Mouse (Mus musculus) stomach, embryonic 16.5 days (tissue): ENCODE data around the gene Abhd12b. TPM values are rescaled to one million over a fixed set of nuclear protein-coding genes. Genes with fewer than 3 reads are reported as not detected.

Source experiments
- ATAC-seq: fragments of 200-750 bp; cut with Nextera tagmentation; 2 replicates; pipeline ENCODE4 v1.8.0; 2017; ENCODE audit warnings: moderate number of reproducible peaks, moderate TSS enrichment; ENCODE audit not compliant: insufficient read depth, low FRiP score
- H3K27ac ChIP-seq: fragments of 300-500 bp; sonication (generic); 2 replicates; pipeline ENCODE4 v1.5.1; 2014; ENCODE audit warnings: low read length
- H3K27me3 ChIP-seq: fragments of 300-500 bp; sonication (generic); 2 replicates; pipeline ENCODE4 v1.6.1; 2014; ENCODE audit warnings: low read length, control low read depth, mixed read lengths; ENCODE audit not compliant: control insufficient read depth, insufficient read depth
- H3K36me3 ChIP-seq: fragments of 300-500 bp; sonication (generic); 2 replicates; pipeline ENCODE4 v1.6.1; 2014; ENCODE audit warnings: low read length; ENCODE audit not compliant: control insufficient read depth, insufficient read depth
- H3K4me1 ChIP-seq: fragments of 300-500 bp; sonication (generic); 2 replicates; pipeline ENCODE4 v1.6.1; 2014; ENCODE audit warnings: low read length, control low read depth, mixed read lengths; ENCODE audit not compliant: control insufficient read depth, insufficient read depth
- H3K4me2 ChIP-seq: fragments of 300-500 bp; sonication (generic); 2 replicates; pipeline ENCODE4 v1.6.1; 2014; ENCODE audit warnings: low read depth, low read length, mixed read lengths
- H3K4me3 ChIP-seq: fragments of 300-500 bp; sonication (generic); replicated peaks from 2 replicates; pipeline ENCODE4 v1.5.1; 2014; ENCODE audit warnings: mild to moderate bottlenecking, low read length
- H3K9ac ChIP-seq: fragments of 300-500 bp; sonication (generic); 2 replicates; pipeline ENCODE4 v1.6.1; 2014; ENCODE audit warnings: low read length
- H3K9me3 ChIP-seq: fragments of 300-500 bp; sonication (generic); replicated peaks from 2 replicates; pipeline ENCODE4 v1.6.1; 2016; ENCODE audit warnings: low read length, control low read depth; ENCODE audit not compliant: control insufficient read depth
- WGBS: fragments of 180-500 bp; shearing (Covaris S2); extraction: QIAGEN DNeasy Blood & Tissue Kit; methylation state at CpG from one replicate; pipeline ENCODE4 v1.1.7; 2014; 5-methylcytosine and 5-hydroxymethylcytosine counted together
- polyA plus RNA-seq: library from polyadenylated mRNA; unstranded; fragments of >200 nt; fragmentation: Nextera tagmentation; extraction: Ambion mirVana; gene quantifications from 2 replicates; pipeline ENCODE4 v1.2.1, GENCODE M21; 2015

The Abhd12b gene
- polyA plus RNA-seq, 1 experiment from 2014 or later, result 0.14 TPM

DNA sequence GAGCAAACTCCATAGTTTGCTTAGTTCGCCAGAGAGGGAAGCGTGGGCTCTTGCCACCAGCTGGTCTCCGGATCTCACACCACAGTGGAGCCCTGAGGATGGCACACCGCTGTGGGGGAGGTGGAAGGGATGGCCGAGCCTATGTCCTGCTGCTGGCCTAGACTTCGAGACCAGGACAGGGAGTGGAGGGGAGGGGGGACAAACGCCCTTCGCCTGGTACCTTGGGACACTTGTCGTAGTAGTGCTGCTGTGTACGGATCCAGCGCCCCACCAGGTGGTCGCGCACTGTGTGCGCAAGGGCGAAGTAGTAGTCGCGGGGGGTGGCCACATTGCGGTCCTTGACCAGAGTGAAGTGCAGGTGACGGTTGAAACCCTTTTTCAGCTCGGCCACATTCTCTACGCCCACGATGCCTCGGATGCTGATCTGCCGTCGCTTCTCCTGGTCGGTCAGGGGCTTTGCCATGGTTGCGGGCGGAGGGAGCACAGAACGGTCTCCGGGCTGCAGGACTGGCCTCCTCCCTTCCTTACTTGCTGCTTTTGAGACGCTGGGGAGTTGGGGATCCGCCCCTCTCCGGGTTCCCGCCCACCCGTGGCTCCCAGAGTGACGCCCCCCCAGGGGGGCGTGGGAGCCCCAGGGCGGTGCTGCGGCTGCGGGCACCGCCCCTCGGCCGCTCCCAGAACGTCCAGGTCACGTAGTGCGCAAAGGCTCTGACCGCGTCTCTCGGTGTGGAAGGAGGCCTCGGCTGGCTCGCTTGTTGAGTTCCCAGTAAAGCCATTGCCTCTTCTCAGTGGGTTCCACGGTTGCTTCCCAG is 73.4 kb downstream of the Abhd12b start:
- peak overlapping the region; percentile 74 for H3K27ac ChIP-seq
- WGBS, result under 1% methylated on average over 52 of the region's 52 CpGs
- H3K9ac ChIP-seq, result peak overlapping the region; percentile 81
- no peaks in the 10 kb centered on the region for H3K9me3 ChIP-seq
- H3K27me3 ChIP-seq, result no peaks in the 10 kb centered on the region
- peaks cover 20% of the 10 kb centered on the region for H3K4me1 ChIP-seq
- peak overlapping the region; percentile 96 for H3K4me2 ChIP-seq
- no peaks in the 10 kb centered on the region for H3K36me3 ChIP-seq
- H3K4me3 ChIP-seq, result peak overlapping the region; percentile 69
- ATAC-seq, result peak; percentile 97

DNA sequence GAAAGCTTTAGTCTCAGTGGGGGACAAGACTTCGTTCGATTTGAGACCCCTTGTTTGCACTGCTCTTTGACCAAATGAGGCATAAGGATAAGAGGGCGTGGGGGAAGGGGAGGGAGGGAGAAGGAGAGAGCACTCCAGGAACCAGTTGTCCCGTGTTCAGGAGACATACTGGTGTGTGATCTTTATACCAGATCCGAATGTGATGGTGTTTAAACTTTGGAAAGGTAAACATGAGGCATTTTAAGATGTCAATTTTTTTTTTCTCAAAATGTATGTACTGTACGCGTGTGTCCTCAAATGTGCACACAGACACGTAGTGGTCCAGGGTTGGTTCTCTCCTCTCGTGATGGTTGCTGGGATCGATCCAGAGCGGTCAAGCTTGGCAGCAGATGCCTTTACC is 74.2 kb downstream of the Abhd12b start:
- H3K4me1 ChIP-seq, result peaks cover 20% of the 10 kb centered on the region
- peak overlapping the region; percentile 69 for H3K27ac ChIP-seq
- no peaks in the 10 kb centered on the region for H3K9me3 ChIP-seq
- peak overlapping the region; percentile 96 for H3K4me2 ChIP-seq
- H3K36me3 ChIP-seq, result no peaks in the 10 kb centered on the region
- no peak for ATAC-seq
- WGBS, result 64% methylated on average over 11 of the region's 11 CpGs
- peak overlapping the region; percentile 69 for H3K4me3 ChIP-seq
- peak overlapping the region; percentile 81; the same call in 1 of the 2 replicates for H3K9ac ChIP-seq
- H3K27me3 ChIP-seq, result no peaks in the 10 kb centered on the region

DNA sequence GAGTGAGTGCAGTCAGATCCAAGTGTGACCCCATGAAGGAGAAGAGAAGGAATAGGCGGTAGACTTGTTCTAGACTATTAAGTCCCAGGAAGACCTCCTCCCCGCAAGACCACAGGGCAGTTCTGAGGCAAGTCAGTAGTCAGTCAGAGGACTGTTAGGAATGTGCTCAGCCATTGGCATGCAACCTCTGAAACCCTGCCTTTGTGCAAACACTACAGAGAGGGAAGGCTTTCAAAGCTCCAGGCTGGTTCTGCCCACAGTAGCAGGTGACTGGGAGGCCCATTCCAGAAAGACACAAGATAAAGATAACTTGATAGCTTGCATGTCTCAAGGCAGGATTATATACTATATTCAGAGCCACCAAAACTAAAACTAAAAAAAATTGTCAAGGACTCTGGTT is 77.4 kb downstream of the Abhd12b start, which contains the start of gene Pygl:
Pygl (minus strand) TSS at position 195 of the 400 bp plus-strand sequence.
- no peak within 1 kb of the TSS for H3K4me3 ChIP-seq
- WGBS, result 65% methylated on average over 2 of the region's 2 CpGs
- no peak within 1 kb of the TSS for H3K4me2 ChIP-seq

DNA sequence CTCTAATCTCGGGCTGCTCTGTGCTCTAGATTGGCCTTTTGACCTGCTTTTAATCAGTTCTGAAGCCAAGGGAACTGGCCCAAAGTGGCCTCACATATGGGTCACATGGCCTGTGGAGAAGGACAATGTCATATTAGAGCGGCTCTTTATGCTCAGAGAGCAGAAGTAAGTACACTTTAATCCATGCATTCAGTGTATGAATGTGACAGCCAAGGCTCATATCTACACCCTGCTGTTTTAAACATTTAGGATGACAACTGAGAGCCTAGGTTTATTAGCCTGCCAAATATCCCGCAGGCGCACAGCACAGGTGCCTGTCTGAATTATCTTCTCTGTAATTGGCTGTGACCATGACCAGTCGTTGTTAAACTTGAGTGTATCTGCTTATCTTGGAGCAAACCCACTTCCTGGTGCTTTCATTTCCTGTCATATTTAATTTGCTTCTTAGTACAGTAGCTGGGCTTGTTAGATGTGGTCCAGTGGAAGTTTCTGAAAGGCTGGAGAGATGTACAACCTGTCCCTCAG is 78.1 kb downstream of the Abhd12b start:
- peaks cover 7% of the 10 kb centered on the region; the same call in 1 of the 2 replicates for H3K4me1 ChIP-seq
- no peak overlapping the region for H3K9ac ChIP-seq
- H3K9me3 ChIP-seq, result no peaks in the 10 kb centered on the region
- 41% methylated on average over 5 of the region's 5 CpGs for WGBS
- no peak overlapping the region for H3K4me2 ChIP-seq
- no peak overlapping the region for H3K4me3 ChIP-seq
- H3K36me3 ChIP-seq, result no peaks in the 10 kb centered on the region
- H3K27ac ChIP-seq, result no peak overlapping the region
- H3K27me3 ChIP-seq, result no peaks in the 10 kb centered on the region
- ATAC-seq, result no peak

More for the DNA sequence above, 77.4 kb downstream of the Abhd12b start, which contains the start of gene Pygl:
- H3K27ac ChIP-seq, result no peak within 1 kb of the TSS
- H3K9ac ChIP-seq, result no peak within 1 kb of the TSS
- H3K36me3 ChIP-seq, result no peaks in the 10 kb centered on the region
- ATAC-seq, result no peak
- H3K27me3 ChIP-seq, result no peaks in the 10 kb centered on the region
- peaks cover 12% of the 10 kb centered on the region for H3K4me1 ChIP-seq
- no peaks in the 10 kb centered on the region for H3K9me3 ChIP-seq

Other genes starting within 250 kb of the Abhd12b start
- gene Sav1, start 167.1 kb upstream of the Abhd12b start, polyA plus RNA-seq, result 0.36 and 0.68 TPM in 2 replicates
- gene Nin, start 40.4 kb upstream of the Abhd12b start, polyA plus RNA-seq, result 10.0 and 10.7 TPM in 2 replicates
- 53.5 and 55.0 TPM in 2 replicates for gene Pygl, start 77.3 kb downstream of the Abhd12b start, polyA plus RNA-seq
- 1.1 and 1.5 TPM in 2 replicates for gene Trim9, start 193.5 kb downstream of the Abhd12b start, polyA plus RNA-seq